In the genomic region with DNA sequence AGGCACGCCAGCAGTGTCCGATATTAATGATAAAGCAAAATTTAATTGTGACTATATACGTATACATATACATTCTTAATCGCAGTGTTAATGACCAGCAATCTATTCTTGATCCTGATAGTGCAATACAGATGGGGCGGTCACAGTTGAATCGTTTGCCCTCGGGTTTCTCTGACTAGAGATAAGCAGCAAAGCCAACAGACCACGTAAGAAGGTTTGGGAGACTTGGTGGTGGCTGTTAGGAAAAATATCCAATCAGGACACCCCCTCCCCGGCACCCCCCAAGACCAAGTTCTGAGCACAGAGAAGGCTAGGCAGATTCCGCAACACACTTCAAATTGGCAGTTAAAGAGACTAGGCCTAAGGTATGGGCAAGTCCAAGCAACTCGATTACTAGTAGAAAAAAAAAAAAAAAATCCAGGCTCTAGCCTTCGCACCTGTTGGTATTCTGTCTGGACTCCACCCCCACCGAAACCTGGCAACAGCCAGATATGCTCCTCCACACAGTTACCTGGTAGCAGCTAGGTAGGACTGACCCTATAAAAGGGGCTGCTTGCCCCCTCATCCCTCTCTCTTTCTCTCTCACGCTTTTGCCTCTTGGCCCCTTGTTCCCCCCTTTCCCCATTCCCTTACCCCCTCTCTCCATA, we compare ENCODE assay signal across 8 mouse cellular contexts. TPM values are rescaled to one million over a fixed set of nuclear protein-coding genes. Genes with fewer than 3 reads are reported as not detected.
A peak's percentile ranks its signal among the peaks of the same experiment; 100 is the strongest.
DNase-seq lines count a peak whose midpoint lies in the region; ATAC-seq lines count a peak whose summit lies in the region.

No protein-coding gene starts in this region.

- H3K4me2 ChIP-seq in kidney, embryonic 16.5 days (replicated peaks; ENCODE audit: low read depth, low read length) = peak overlapping the region; percentile 67
- peak overlapping the region; percentile 94 for H3K4me2 ChIP-seq in hindbrain, embryonic 13.5 days
- peak overlapping the region; percentile 91 for H3K4me2 ChIP-seq in midbrain, embryonic 13.5 days (replicated peaks)

- peak; percentile 25; the same call in 1 of the 2 replicates for ATAC-seq in kidney, embryonic 16.5 days (ENCODE audit: low FRiP score, low TSS enrichment)
- ATAC-seq in hindbrain, embryonic 13.5 days (ENCODE audit: low FRiP score) = peak; percentile 55
- no peak for ATAC-seq in midbrain, embryonic 13.5 days

- no peaks in the 10 kb centered on the region for H3K27me3 ChIP-seq in kidney, embryonic 16.5 days (ENCODE audit: insufficient read depth, low read length)
- no peaks in the 10 kb centered on the region for H3K27me3 ChIP-seq in hindbrain, embryonic 13.5 days
- H3K27me3 ChIP-seq in midbrain, embryonic 13.5 days = no peaks in the 10 kb centered on the region

- H3K4me3 ChIP-seq in kidney, embryonic 16.5 days (ENCODE audit: low read length) = peak overlapping the region; percentile 77
- H3K4me3 ChIP-seq in hindbrain, embryonic 13.5 days = peak overlapping the region; percentile 58
- peak overlapping the region; percentile 81 for H3K4me3 ChIP-seq in midbrain, embryonic 13.5 days (replicated peaks)

- 16% methylated on average over 14 of the region's 14 CpGs for WGBS in kidney, embryonic 16.5 days
- WGBS in hindbrain, embryonic 13.5 days = 15% methylated on average over 14 of the region's 14 CpGs
- 19% methylated on average over 14 of the region's 14 CpGs for WGBS in midbrain, embryonic 13.5 days

- DNase-seq in kidney, postnatal 14 days = no peak
- DNase-seq in c-Kit-positive CD71-negative TER-119-negative erythroid progenitor cells, embryonic 14.5 days (ENCODE audit: low read depth) = peak; percentile 9
- no peak for DNase-seq in gastrocnemius, postnatal 36 days
- DNase-seq in frontal cortex, adult 2 months (ENCODE audit: extremely low spot score in 1 of 2, low spot score in 1 of 2) = no peak
- no peak for DNase-seq in urinary bladder, adult 2 months (ENCODE audit: low spot score)

- H3K9me3 ChIP-seq in kidney, embryonic 16.5 days (ENCODE audit: low read length) = 0 out of 2 replicates have a peak, but pooled peaks cover 3% of the 10 kb centered on the region
- H3K9me3 ChIP-seq in hindbrain, embryonic 13.5 days = no peaks in the 10 kb centered on the region
- H3K9me3 ChIP-seq in midbrain, embryonic 13.5 days = no peaks in the 10 kb centered on the region

- peak overlapping the region; percentile 100 for H3K27ac ChIP-seq in kidney, embryonic 16.5 days (ENCODE audit: low read length)
- H3K27ac ChIP-seq in hindbrain, embryonic 13.5 days = peak overlapping the region; percentile 98
- H3K27ac ChIP-seq in midbrain, embryonic 13.5 days = peak overlapping the region; percentile 98

- intact Hi-C loops in gastrocnemius, postnatal 36 days (cut with DNase I) = no loop called here

- peaks cover 14% of the 10 kb centered on the region for H3K4me1 ChIP-seq in kidney, embryonic 16.5 days (ENCODE audit: insufficient read depth, low read length)
- H3K4me1 ChIP-seq in hindbrain, embryonic 13.5 days (replicated peaks) = peaks cover 36% of the 10 kb centered on the region
- H3K4me1 ChIP-seq in midbrain, embryonic 13.5 days (replicated peaks) = peaks cover 37% of the 10 kb centered on the region

- H3K9ac ChIP-seq in kidney, embryonic 16.5 days (replicated peaks; ENCODE audit: low read length) = peak overlapping the region; percentile 93
- peak overlapping the region; percentile 80 for H3K9ac ChIP-seq in hindbrain, embryonic 13.5 days
- peak overlapping the region; percentile 91 for H3K9ac ChIP-seq in midbrain, embryonic 13.5 days (replicated peaks)

- peaks cover 12% of the 10 kb centered on the region for H3K36me3 ChIP-seq in kidney, embryonic 16.5 days (ENCODE audit: insufficient read depth, low read length)
- H3K36me3 ChIP-seq in hindbrain, embryonic 13.5 days = peaks cover 19% of the 10 kb centered on the region
- peaks cover 18% of the 10 kb centered on the region for H3K36me3 ChIP-seq in midbrain, embryonic 13.5 days

RNA-seq across cellular contexts. Expression of a gene that starts 0.7 kb away (rescaled TPM):
- 51.6 and 52.6 TPM in 2 replicates for polyA plus RNA-seq in kidney, embryonic 16.5 days (2015; fragmentation: Nextera tagmentation; extraction: Ambion mirVana)
- 33.0 and 35.9 TPM in 2 replicates for polyA plus RNA-seq in hindbrain, embryonic 13.5 days (2015; fragmentation: Nextera tagmentation; extraction: Ambion mirVana)
- polyA plus RNA-seq in midbrain, embryonic 13.5 days (2015; fragmentation: Nextera tagmentation; extraction: Ambion mirVana) = 33.7 and 36.1 TPM in 2 replicates
- 10 to 100 TPM; 13.6 to 17.1 TPM for total RNA-seq in gastrocnemius, postnatal 36 days (2021)
- 69.6 and 71.2 TPM in 2 replicates for polyA plus RNA-seq in frontal cortex, adult 2 months (2012; rRNA removed)
- 33.6 TPM in 2 replicates for polyA plus RNA-seq in urinary bladder, adult 2 months (2012; rRNA removed)

RNA-seq across cellular contexts. Expression of a gene that starts 8.4 kb away (rescaled TPM):
- polyA plus RNA-seq in kidney, embryonic 16.5 days (2015; fragmentation: Nextera tagmentation; extraction: Ambion mirVana) = not detected in 2 replicates
- 0.31 TPM in 1 of 2 replicates, not detected in the other for polyA plus RNA-seq in hindbrain, embryonic 13.5 days (2015; fragmentation: Nextera tagmentation; extraction: Ambion mirVana)
- not detected in 2 replicates for polyA plus RNA-seq in midbrain, embryonic 13.5 days (2015; fragmentation: Nextera tagmentation; extraction: Ambion mirVana)
- not detected for total RNA-seq in gastrocnemius, postnatal 36 days (2021)
- 3.5 TPM in 2 replicates for polyA plus RNA-seq in frontal cortex, adult 2 months (2012; rRNA removed)
- polyA plus RNA-seq in urinary bladder, adult 2 months (2012; rRNA removed) = 0.08 and 0.13 TPM in 2 replicates

RNA-seq across cellular contexts. Expression of a gene that starts 31.0 kb away (rescaled TPM):
- polyA plus RNA-seq in kidney, embryonic 16.5 days (2015; fragmentation: Nextera tagmentation; extraction: Ambion mirVana) = 0.07 and 0.10 TPM in 2 replicates
- 0.10 and 0.14 TPM in 2 replicates for polyA plus RNA-seq in hindbrain, embryonic 13.5 days (2015; fragmentation: Nextera tagmentation; extraction: Ambion mirVana)
- polyA plus RNA-seq in midbrain, embryonic 13.5 days (2015; fragmentation: Nextera tagmentation; extraction: Ambion mirVana) = 0.13 and 0.21 TPM in 2 replicates
- not detected for total RNA-seq in gastrocnemius, postnatal 36 days (2021)
- polyA plus RNA-seq in frontal cortex, adult 2 months (2012; rRNA removed) = 0.29 and 0.32 TPM in 2 replicates
- 0.24 and 0.28 TPM in 2 replicates for polyA plus RNA-seq in urinary bladder, adult 2 months (2012; rRNA removed)

RNA-seq across cellular contexts. Expression of a gene that starts 31.1 kb away (rescaled TPM):
- polyA plus RNA-seq in kidney, embryonic 16.5 days (2015; fragmentation: Nextera tagmentation; extraction: Ambion mirVana) = 240 and 248 TPM in 2 replicates
- polyA plus RNA-seq in hindbrain, embryonic 13.5 days (2015; fragmentation: Nextera tagmentation; extraction: Ambion mirVana) = 113 and 114 TPM in 2 replicates
- polyA plus RNA-seq in midbrain, embryonic 13.5 days (2015; fragmentation: Nextera tagmentation; extraction: Ambion mirVana) = 105 and 114 TPM in 2 replicates
- total RNA-seq in gastrocnemius, postnatal 36 days (2021) = 10 to 100 TPM; 66.4 to 71.4 TPM
- polyA plus RNA-seq in frontal cortex, adult 2 months (2012; rRNA removed) = 55.7 and 60.3 TPM in 2 replicates
- polyA plus RNA-seq in urinary bladder, adult 2 months (2012; rRNA removed) = 131 and 132 TPM in 2 replicates

RNA-seq across cellular contexts. Expression of a gene that starts 44.9 kb away (rescaled TPM):
- polyA plus RNA-seq in kidney, embryonic 16.5 days (2015; fragmentation: Nextera tagmentation; extraction: Ambion mirVana) = 70.2 and 70.3 TPM in 2 replicates
- polyA plus RNA-seq in hindbrain, embryonic 13.5 days (2015; fragmentation: Nextera tagmentation; extraction: Ambion mirVana) = 117 and 125 TPM in 2 replicates
- polyA plus RNA-seq in midbrain, embryonic 13.5 days (2015; fragmentation: Nextera tagmentation; extraction: Ambion mirVana) = 130 and 132 TPM in 2 replicates
- total RNA-seq in gastrocnemius, postnatal 36 days (2021) = 10 to 100 TPM; 27.0 to 30.6 TPM
- polyA plus RNA-seq in frontal cortex, adult 2 months (2012; rRNA removed) = 63.3 and 64.0 TPM in 2 replicates
- 48.0 and 48.9 TPM in 2 replicates for polyA plus RNA-seq in urinary bladder, adult 2 months (2012; rRNA removed)
